Mouse (Mus musculus): ENCODE results near the gene Reg4. TPM values are rescaled to one million over a fixed set of nuclear protein-coding genes. Genes with fewer than 3 reads are reported as not detected.
A peak's percentile ranks its signal among the peaks of the same experiment; 100 is the strongest.

Gene Reg4
- not detected in 2 replicates for polyA plus RNA-seq (2011; ENCODE audit: insufficient read length, low read depth, missing spikeins)

DNA sequence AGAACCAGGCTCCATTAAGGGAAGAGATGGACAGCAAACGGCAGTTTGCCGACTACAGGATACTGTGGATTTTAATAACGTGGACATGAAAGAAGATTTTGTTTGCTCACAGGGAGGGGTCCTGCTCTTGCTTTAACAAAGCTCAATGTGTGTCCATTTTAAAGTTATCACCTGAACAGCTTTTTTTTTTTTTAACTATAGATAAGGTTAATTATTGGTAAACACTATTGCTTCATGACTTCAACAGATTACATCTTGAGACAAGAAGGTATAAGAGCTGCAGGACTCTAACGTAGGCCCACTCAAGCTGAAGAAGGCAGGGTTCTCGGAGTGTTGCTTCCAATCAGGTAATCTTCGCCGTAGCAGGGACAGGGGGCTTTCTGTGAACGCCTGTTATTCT lies at the start of gene Reg4:
Reg4 (plus strand) TSS at position 301 of the 400 bp plus-strand sequence.
- peaks cover 7% of the 10 kb centered on the region for H3K4me1 ChIP-seq (ENCODE audit: control insufficient read depth, insufficient read depth, low read length)
- no peak within 1 kb of the TSS for H3K4me3 ChIP-seq (ENCODE audit: insufficient read depth, low read length)
- no peak for TF ChIP-seq CTCF (IDR thresholded peaks at IDR 0.05; ENCODE audit: borderline replicate concordance, insufficient read depth, low read length)
- TF ChIP-seq POLR2A (IDR thresholded peaks at IDR 0.05; ENCODE audit: low read depth, low read length), result no peak
- no peak within 1 kb of the TSS for H3K27ac ChIP-seq (ENCODE audit: insufficient read depth, low read length)

DNA sequence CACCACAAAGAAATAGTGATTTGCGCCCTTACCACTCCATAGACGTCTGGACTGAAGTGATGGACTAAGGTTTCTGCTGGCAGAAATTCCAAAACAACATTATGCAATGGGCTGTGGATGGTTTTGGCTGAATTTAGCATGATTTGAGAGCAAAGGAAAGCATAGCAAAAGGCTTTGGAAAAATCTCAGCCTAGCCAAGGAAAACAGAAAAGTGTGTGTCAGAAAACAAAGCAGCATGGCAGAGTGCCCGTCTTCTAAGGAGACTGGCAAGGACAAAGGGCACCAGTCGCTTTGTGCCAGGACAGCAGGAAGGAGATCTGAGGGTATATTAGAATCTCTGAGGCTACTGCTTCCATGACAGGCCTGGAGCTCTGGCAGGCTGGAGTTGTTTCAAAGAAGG lies 43.6 kb upstream of the Reg4 start:
- H3K4me1 ChIP-seq (ENCODE audit: control insufficient read depth, insufficient read depth, low read length), result 0 out of 2 replicates have a peak, but pooled peaks cover 3% of the 10 kb centered on the region
- H3K27ac ChIP-seq (ENCODE audit: insufficient read depth, low read length), result peak overlapping the region; percentile 88; the same call in 1 of the 2 replicates
- no peak overlapping the region for H3K4me3 ChIP-seq (ENCODE audit: insufficient read depth, low read length)
- TF ChIP-seq POLR2A (IDR thresholded peaks at IDR 0.05; ENCODE audit: low read depth, low read length), result no peak
- TF ChIP-seq CTCF (IDR thresholded peaks at IDR 0.05; ENCODE audit: borderline replicate concordance, insufficient read depth, low read length), result no peak

- Histone ChIP-seq H3K4me1 (ENCODE audit: control insufficient read depth, insufficient read depth, low read length) (0 out of 2 replicates have a peak, but pooled peaks cover 3% of the 10 kb centered on the region), H3K4me3 (ENCODE audit: insufficient read depth, low read length) (no peak overlapping the region), H3K27ac (ENCODE audit: insufficient read depth, low read length) (no peak overlapping the region)
- TF ChIP-seq POLR2A (IDR thresholded peaks at IDR 0.05; ENCODE audit: low read depth, low read length) (no peak), CTCF (IDR thresholded peaks at IDR 0.05; ENCODE audit: borderline replicate concordance, insufficient read depth, low read length) (peak; percentile 50; the same call in 1 of the 2 replicates)
Observed at GRCm38 (mm10) chr3:98180805-98181204, 41.2 kb upstream of the Reg4 start.

DNA sequence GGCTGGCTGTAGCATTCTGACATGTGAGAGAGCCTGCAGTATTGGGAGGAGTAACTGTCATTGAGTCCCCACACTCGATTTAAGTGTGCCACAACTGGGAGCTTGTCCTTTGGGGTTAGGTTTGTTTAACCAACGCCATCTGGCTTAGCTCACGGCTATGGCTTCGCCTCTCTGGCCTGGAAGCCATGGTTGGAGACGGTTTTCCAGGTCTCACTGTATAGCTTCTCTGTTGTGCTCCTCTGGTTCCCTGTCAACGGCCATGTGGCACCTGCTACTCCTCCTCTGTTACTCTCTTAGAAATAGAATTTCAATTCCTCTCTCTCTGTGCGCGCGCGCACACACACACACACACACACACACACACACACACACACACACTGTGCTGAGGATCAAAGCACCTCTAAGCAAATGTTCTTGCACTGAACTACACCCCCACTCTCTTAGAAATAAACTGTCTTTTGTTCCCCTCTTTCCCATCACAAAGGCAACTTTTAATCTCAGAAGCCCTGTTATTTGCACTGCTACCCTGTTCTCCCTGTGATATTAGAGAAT lies 36.7 kb upstream of the Reg4 start:
- no peak overlapping the region for H3K27ac ChIP-seq (ENCODE audit: insufficient read depth, low read length)
- H3K4me3 ChIP-seq (ENCODE audit: insufficient read depth, low read length), result no peak overlapping the region
- TF ChIP-seq POLR2A (IDR thresholded peaks at IDR 0.05; ENCODE audit: low read depth, low read length), result no peak
- no peak for TF ChIP-seq CTCF (IDR thresholded peaks at IDR 0.05; ENCODE audit: borderline replicate concordance, insufficient read depth, low read length)
- H3K4me1 ChIP-seq (ENCODE audit: control insufficient read depth, insufficient read depth, low read length), result no peaks in the 10 kb centered on the region

- H3K4me1 ChIP-seq (ENCODE audit: control insufficient read depth, insufficient read depth, low read length), result no peaks in the 10 kb centered on the region
- no peak overlapping the region for H3K4me3 ChIP-seq (ENCODE audit: insufficient read depth, low read length)
- TF ChIP-seq CTCF (IDR thresholded peaks at IDR 0.05; ENCODE audit: borderline replicate concordance, insufficient read depth, low read length), result no peak
- TF ChIP-seq POLR2A (IDR thresholded peaks at IDR 0.05; ENCODE audit: low read depth, low read length), result no peak
- no peak overlapping the region for H3K27ac ChIP-seq (ENCODE audit: insufficient read depth, low read length)
Observed at GRCm38 (mm10) chr3:98187777-98188176, 34.2 kb upstream of the Reg4 start.

- no peak for TF ChIP-seq POLR2A (IDR thresholded peaks at IDR 0.05; ENCODE audit: low read depth, low read length)
- TF ChIP-seq CTCF (IDR thresholded peaks at IDR 0.05; ENCODE audit: borderline replicate concordance, insufficient read depth, low read length), result no peak
- Histone ChIP-seq H3K27ac (ENCODE audit: insufficient read depth, low read length) (no peak overlapping the region), H3K4me1 (ENCODE audit: control insufficient read depth, insufficient read depth, low read length) (no peaks in the 10 kb centered on the region), H3K4me3 (ENCODE audit: insufficient read depth, low read length) (no peak overlapping the region)
Observed at GRCm38 (mm10) chr3:98197711-98198532, 24.0 kb upstream of the Reg4 start.

GRCm38 (mm10) chr3:98199747-98200146 lies 22.2 kb upstream of the Reg4 start:
- H3K4me1 ChIP-seq (ENCODE audit: control insufficient read depth, insufficient read depth, low read length), result no peaks in the 10 kb centered on the region
- H3K27ac ChIP-seq (ENCODE audit: insufficient read depth, low read length), result no peak overlapping the region
- no peak overlapping the region for H3K4me3 ChIP-seq (ENCODE audit: insufficient read depth, low read length)
- TF ChIP-seq CTCF (IDR thresholded peaks at IDR 0.05; ENCODE audit: borderline replicate concordance, insufficient read depth, low read length) (no peak), POLR2A (IDR thresholded peaks at IDR 0.05; ENCODE audit: low read depth, low read length) (no peak)

- H3K4me1 ChIP-seq (ENCODE audit: control insufficient read depth, insufficient read depth, low read length), result no peaks in the 10 kb centered on the region
- no peak overlapping the region for H3K27ac ChIP-seq (ENCODE audit: insufficient read depth, low read length)
- no peak for TF ChIP-seq CTCF (IDR thresholded peaks at IDR 0.05; ENCODE audit: borderline replicate concordance, insufficient read depth, low read length)
- TF ChIP-seq POLR2A (IDR thresholded peaks at IDR 0.05; ENCODE audit: low read depth, low read length), result no peak
- H3K4me3 ChIP-seq (ENCODE audit: insufficient read depth, low read length), result no peak overlapping the region
Observed at GRCm38 (mm10) chr3:98203282-98203681, 18.7 kb upstream of the Reg4 start.

DNA sequence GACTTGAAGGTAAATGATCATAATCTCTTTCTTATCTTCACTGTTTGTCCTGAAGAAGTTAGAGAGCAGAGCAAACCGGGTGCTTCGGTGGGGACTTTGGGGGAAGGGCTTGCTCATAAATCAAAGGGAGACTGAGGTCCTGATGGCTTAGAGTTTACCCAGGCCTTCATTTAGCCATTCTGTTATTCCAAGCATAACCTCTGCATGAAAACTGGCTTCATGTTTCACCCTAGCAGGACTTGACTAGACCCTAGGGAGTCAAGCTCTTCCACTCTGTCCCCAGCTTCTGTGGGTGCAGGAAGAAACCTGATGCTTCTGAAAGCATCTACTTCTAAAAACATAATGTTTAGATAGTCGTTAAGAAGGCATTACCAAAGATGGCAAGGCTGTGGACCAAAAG lies 15.0 kb upstream of the Reg4 start:
- TF ChIP-seq CTCF (IDR thresholded peaks at IDR 0.05; ENCODE audit: borderline replicate concordance, insufficient read depth, low read length) (no peak), POLR2A (IDR thresholded peaks at IDR 0.05; ENCODE audit: low read depth, low read length) (no peak)
- Histone ChIP-seq H3K4me3 (ENCODE audit: insufficient read depth, low read length) (no peak overlapping the region), H3K27ac (ENCODE audit: insufficient read depth, low read length) (no peak overlapping the region), H3K4me1 (ENCODE audit: control insufficient read depth, insufficient read depth, low read length) (no peaks in the 10 kb centered on the region)

DNA sequence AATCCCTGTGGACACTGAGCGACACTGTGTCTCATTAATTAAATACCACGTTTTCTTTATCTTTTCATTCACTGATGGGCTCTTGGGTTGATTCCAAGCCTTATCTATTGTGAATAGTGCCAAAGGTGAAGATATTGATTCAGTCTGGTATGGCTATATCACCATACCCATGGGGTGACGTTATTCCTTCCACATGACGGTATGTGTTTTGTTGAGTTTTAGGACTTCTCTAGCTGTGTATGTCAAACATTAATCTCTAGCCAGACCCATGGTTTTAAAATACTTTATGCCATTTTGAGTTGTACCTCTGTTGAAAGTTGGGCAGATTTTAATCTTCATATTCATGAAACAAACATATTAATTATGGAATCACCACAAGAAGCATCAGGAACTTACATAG lies 12.8 kb upstream of the Reg4 start:
- Histone ChIP-seq H3K27ac (ENCODE audit: insufficient read depth, low read length) (no peak overlapping the region), H3K4me1 (ENCODE audit: control insufficient read depth, insufficient read depth, low read length) (no peaks in the 10 kb centered on the region), H3K4me3 (ENCODE audit: insufficient read depth, low read length) (no peak overlapping the region)
- TF ChIP-seq CTCF (IDR thresholded peaks at IDR 0.05; ENCODE audit: borderline replicate concordance, insufficient read depth, low read length), result no peak
- TF ChIP-seq POLR2A (IDR thresholded peaks at IDR 0.05; ENCODE audit: low read depth, low read length), result no peak

Measured in embryonic fibroblast, embryonic 13.5 days (primary cell).